Mouse (Mus musculus): ENCODE measurements around the gene Tssk2.

DNA sequence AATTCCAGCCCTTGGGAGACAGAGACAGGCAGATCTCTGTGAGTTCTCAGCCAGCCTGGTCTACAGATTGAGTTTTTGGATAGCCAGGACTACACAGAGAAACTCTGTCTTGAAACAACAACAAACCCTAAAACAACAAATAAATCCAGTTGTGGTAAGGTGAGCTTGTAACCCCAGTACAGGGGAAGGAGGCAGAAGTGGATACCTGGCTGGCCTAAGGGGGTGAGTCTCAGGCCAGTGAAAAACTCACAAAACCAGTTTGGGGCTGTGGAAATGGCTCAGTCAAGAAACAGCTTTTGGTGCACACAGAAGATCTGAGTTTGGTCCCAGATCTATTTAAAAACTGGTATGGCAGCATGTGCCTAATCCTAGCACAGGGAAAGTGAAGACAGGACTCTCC, 16.2 kb upstream of the Tssk2 start:
- TF ChIP-seq CTCF (IDR thresholded peaks at IDR 0.05; ENCODE audit: low read depth) (no peak), EP300 (IDR thresholded peaks at IDR 0.05; ENCODE audit: low read depth) (no peak)

Data from liver, embryonic 14.5 days (tissue).